Mouse (Mus musculus): ENCODE measurements around the gene Olfr524. TPM values are rescaled to one million over a fixed set of nuclear protein-coding genes. Genes with fewer than 3 reads are reported as not detected.
A peak's percentile ranks its signal among the peaks of the same experiment; 100 is the strongest.

The Olfr524 gene
- total RNA-seq (2015; ENCODE audit: low replicate concordance), result 0.19 TPM in 1 of 2 replicates, not detected in the other
- not detected in 2 replicates for total RNA-seq (2017; ENCODE audit: low replicate concordance)

DNA sequence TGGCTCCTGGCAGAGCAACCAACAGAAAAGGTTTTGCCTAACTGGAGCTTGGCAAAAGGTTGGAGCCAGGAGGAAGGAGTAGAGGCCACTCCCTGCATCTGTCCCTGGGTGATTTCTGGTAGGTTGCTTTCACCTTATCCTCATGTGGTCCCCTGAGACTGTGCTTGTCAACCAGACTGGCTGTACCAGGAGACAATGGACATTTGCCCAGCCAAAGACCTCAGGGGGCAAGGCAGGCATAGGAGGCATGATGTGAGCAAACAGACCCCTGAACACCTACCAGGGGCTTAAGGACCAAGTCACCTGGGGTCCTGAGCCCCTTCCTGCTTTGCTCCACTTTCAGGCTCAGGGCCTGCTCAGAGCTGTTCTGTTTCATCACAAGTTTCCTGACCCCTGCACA is at the start of gene Olfr524:
Gene Olfr524, minus strand, starts transcription at position 101 of the 400 bp plus-strand sequence.
- ATAC-seq (replicated peaks; ENCODE audit: low FRiP score, poor library complexity, severe bottlenecking), result no peak

- ATAC-seq (replicated peaks; ENCODE audit: low FRiP score, poor library complexity, severe bottlenecking), result no peak
These were observed 48.1 kb upstream of the Olfr524 start for GRCm38 (mm10) chr7:140253780-140254299.

- ATAC-seq (replicated peaks; ENCODE audit: low FRiP score, poor library complexity, severe bottlenecking), result no peak
These were observed 41.5 kb upstream of the Olfr524 start, which contains the start of gene 5830411N06Rik for GRCm38 (mm10) chr7:140247216-140247615. TSS of gene 5830411N06Rik (plus strand) at chr7:140247284.

GRCm38 (mm10) chr7:140233696-140234095 is 27.9 kb upstream of the Olfr524 start:
- no peak for ATAC-seq (replicated peaks; ENCODE audit: low FRiP score, poor library complexity, severe bottlenecking)

- ATAC-seq (replicated peaks; ENCODE audit: low FRiP score, poor library complexity, severe bottlenecking), result no peak
These were observed 25.3 kb upstream of the Olfr524 start for GRCm38 (mm10) chr7:140231026-140231425.

GRCm38 (mm10) chr7:140228476-140228875 is 22.7 kb upstream of the Olfr524 start:
- no peak for ATAC-seq (replicated peaks; ENCODE audit: low FRiP score, poor library complexity, severe bottlenecking)

DNA sequence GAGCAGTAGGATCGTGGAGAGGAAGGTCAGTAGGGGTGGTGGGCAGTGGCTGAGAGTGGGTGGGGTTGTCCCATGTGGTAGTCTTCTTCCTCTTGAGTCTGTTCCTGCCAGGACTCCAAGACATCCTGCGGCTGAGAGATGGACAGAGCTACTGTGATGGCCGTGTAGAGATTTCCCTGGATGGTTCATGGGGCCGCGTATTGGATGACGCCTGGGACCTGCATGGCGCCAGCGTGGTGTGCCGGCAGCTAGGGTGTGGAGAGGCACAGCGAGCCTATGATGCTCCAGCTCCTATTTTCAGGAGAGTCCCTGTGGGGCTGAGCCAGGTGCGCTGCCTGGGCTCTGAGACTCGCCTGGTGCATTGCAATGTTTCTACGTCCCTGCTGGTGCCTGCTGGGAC is 18.4 kb upstream of the Olfr524 start:
- no peak for ATAC-seq (replicated peaks; ENCODE audit: low FRiP score, poor library complexity, severe bottlenecking)

- ATAC-seq (replicated peaks; ENCODE audit: low FRiP score, poor library complexity, severe bottlenecking), result no peak
These were observed 14.6 kb upstream of the Olfr524 start for GRCm38 (mm10) chr7:140220375-140220774.

DNA sequence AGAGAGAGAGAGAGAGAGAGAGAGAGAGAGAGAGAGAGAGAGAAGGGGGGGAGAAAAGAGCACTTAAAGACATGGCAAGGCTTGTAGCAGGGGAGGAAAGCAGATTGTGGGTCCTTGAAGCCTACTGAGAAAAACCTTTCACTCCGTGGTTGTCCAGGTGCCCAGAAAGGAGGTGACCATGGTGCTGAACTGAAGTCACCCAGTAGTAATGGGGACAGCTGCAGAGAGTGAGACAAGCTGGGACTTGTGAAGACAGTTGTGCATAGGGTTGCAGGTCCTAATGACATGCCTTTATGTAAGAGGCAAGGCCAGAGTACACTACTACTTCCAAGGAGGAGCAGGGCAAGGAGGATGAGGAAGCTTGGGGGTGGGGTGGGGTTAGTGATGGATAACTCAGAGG is 13.5 kb upstream of the Olfr524 start:
- no peak for ATAC-seq (replicated peaks; ENCODE audit: low FRiP score, poor library complexity, severe bottlenecking)

DNA sequence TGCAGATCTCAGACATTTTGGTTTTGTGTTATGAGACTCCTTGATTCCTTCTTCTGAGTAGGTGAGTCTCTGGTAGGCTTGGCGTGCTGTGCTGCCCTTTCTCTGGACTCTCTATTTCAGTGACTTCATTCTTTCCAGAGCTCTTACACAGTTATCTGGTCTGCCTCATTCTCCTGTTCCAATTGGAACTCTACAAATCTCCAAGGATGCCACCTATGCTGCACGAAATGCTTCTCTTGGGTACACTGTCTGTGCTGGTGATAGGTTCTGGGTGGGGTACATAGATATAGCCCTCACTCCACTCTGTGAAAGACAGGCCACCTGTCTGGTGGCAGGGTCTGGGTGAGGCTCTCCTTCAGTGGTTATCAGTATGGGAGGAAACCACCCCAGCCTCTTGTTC is 12.2 kb upstream of the Olfr524 start, which contains the start of gene Cd163l1:
Gene Cd163l1, plus strand, starts transcription at position 301 of the 400 bp plus-strand sequence.
- ATAC-seq (replicated peaks; ENCODE audit: low FRiP score, poor library complexity, severe bottlenecking), result no peak

- no peak for ATAC-seq (replicated peaks; ENCODE audit: low FRiP score, poor library complexity, severe bottlenecking)
These were observed 8.1 kb upstream of the Olfr524 start for GRCm38 (mm10) chr7:140213841-140214240.

GRCm38 (mm10) chr7:140208677-140209076 is 2.9 kb upstream of the Olfr524 start:
- ATAC-seq (replicated peaks; ENCODE audit: low FRiP score, poor library complexity, severe bottlenecking), result no peak

- ATAC-seq (replicated peaks; ENCODE audit: low FRiP score, poor library complexity, severe bottlenecking), result no peak
These were observed 2.4 kb upstream of the Olfr524 start for GRCm38 (mm10) chr7:140208153-140208552.

DNA sequence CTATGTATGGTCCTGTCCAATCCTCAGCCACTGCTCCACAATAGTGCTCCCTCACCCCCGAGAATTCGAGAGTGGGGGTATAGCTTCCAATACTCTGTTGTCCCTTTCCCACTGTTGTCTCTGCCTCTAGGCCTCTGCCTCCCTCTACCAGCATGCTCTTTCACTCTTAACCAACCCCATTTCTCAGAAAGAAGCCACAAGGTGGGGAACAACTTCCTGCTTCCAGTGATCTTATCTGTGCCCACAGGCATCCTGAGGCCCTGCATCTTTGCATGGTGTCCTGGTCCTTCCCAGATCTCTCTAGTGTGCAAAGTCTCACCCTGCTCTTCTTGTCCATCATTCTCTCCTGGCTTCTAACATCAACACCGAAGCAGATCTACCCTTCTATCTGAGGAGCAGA is 1.1 kb upstream of the Olfr524 start:
- no peak for ATAC-seq (replicated peaks; ENCODE audit: low FRiP score, poor library complexity, severe bottlenecking)

GRCm38 (mm10) chr7:140201090-140201489 is 4.7 kb downstream of the Olfr524 start:
- no peak for ATAC-seq (replicated peaks; ENCODE audit: low FRiP score, poor library complexity, severe bottlenecking)

- ATAC-seq (replicated peaks; ENCODE audit: low FRiP score, poor library complexity, severe bottlenecking), result no peak
These were observed 9.8 kb downstream of the Olfr524 start for GRCm38 (mm10) chr7:140196002-140196401.

DNA sequence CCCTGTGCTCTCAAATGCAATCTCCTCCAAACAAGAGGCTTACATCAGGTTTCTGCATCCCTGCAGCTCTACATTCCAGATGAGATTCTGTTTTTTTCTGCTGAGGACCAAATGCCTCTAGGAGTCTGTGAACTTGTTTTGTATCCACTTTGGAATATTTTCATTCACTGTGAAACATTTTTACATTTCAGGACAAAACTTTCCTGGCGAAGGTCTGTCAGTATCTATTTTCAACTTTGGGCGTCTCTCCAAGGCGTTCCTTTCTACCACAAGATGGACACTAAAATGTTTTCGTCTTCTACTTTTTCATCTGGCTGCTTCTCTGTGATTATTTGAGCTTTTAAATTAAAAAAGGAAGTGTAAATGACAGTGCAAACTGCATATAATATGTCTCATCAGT is 11.7 kb downstream of the Olfr524 start:
- no peak for ATAC-seq (replicated peaks; ENCODE audit: low FRiP score, poor library complexity, severe bottlenecking)

DNA sequence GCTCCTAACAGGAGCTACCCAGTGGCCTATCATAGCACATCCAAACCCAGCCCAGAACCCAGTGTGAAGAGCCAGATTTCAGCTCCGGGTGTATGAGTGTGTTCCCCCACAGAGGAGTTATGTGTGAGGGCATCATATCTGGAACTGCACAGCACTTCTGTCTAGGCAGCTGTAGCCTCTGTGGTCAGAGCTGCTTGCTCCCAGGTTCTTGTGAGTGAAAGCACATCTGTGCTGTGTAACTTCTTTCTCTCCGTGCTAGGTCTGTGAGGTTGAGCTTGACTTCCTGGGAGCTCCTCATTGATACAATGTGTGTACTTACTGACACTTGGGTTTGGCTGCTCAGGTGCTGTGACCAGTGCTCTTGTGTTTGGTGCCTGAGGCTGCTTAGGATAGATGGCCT is 12.9 kb downstream of the Olfr524 start:
- no peak for ATAC-seq (replicated peaks; ENCODE audit: low FRiP score, poor library complexity, severe bottlenecking)

GRCm38 (mm10) chr7:140192445-140192844 is 13.3 kb downstream of the Olfr524 start:
- ATAC-seq (replicated peaks; ENCODE audit: low FRiP score, poor library complexity, severe bottlenecking), result no peak

DNA sequence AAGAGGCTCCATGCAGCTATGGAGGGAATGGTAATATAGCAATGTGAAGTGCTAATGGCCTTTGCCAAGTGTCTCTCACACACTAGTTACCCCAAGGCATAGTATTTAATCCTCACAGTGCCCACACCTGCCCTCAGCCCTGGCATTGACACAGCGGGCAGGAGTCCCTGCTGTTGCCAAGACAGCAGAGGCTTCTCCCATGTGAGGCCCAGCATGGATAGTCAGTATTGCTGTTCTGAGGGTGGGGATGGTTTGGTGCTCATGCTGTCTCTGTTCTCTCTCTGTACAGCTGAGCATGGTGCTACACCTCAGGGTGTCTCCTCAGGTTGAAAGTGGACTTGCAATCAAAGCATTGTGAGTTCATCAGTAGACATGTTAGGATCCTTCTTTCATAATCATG is 15.3 kb downstream of the Olfr524 start:
- ATAC-seq (replicated peaks; ENCODE audit: low FRiP score, poor library complexity, severe bottlenecking), result no peak

DNA sequence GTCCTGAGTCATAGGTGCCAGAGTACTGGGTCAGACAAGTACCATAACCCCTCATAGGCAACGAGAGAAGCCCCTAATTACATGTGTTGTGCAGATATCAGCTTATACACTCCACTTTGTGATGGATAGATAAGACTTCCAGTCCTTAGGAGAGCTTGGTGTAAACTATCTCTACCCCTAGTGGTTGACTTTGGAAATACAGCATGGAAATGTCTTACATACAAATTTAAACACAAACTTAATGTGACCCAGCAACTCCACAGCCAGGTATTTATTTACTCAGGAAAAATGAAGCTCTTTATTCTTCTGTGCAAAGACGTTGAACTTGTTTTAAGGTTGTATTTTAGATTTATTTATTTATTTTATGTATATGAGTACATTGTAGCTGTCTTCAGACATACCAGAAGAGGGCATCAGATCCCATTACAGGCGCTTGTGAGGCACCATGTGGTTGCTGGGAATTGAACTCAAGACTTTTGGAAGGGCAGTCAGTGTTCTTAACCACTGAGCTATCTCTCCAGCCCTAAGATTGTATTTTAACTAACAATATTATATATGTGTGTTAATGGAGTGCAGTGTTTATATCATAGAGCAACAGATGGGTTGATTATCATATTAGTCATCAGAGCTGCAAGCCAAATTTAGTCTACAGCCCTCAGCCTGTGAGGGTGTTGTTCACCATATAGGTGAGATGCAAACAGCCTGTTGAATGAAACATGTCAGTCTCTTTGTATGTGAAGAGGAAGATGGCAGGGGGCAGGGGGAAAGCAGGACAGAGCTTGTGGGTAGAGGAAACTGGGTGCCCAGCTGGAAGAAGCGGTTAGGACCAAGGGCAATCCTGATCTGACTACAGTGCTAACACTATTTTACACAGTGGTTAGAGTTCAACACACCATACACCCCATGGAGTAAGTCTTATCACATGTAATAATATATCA is 17.1 kb downstream of the Olfr524 start:
- peak; percentile 59 for ATAC-seq (replicated peaks; ENCODE audit: low FRiP score, poor library complexity, severe bottlenecking)

Measured in erythroblast, adult 5-6 weeks (primary cell).